ENCODE assay signal across 8 mouse cellular contexts in the genomic region with DNA sequence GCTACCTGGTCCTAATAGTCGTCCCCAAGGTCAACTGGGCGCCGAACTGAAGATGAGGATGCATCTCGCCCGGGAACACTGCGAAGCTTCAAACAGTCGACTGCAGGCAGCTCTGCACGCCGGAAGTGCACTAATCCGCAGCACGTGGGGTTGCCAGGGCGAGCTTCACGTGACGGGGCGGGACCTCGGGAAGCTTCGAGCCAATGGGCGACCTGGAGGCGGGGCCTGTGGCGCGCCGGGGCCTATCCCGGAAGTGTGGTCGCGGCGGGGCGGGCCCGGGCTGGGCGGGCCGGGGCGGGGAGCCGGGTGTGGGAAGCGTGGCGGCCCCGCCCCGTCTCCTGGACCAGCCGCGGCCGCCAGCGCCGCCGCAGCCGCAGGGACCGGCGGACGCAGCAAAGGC. TPM values are rescaled to one million over a fixed set of nuclear protein-coding genes. Genes with fewer than 3 reads are reported as not detected.
DNase-seq lines count a peak whose midpoint lies in the region; ATAC-seq lines count a peak whose summit lies in the region.

A gene (plus strand): TSS at position 283 of the 400 bp plus-strand sequence.

- intact Hi-C loops in left cerebral cortex, postnatal 14 days (cut with DNase I): no loop called here

- peak within 1 kb of the TSS; percentile 68 for H3K4me3 ChIP-seq in intestine, embryonic 15.5 days (replicated peaks)

- ATAC-seq in intestine, embryonic 15.5 days: peak; percentile 99
- peak; percentile 89 for ATAC-seq in megakaryocyte-erythroid progenitor cell, adult 5-6 weeks (replicated peaks; ENCODE audit: low FRiP score, low TSS enrichment, poor library complexity, severe bottlenecking)

- WGBS in intestine, embryonic 15.5 days: 1% methylated on average over 46 of the region's 46 CpGs

- no peaks in the 10 kb centered on the region for H3K27me3 ChIP-seq in intestine, embryonic 15.5 days (replicated peaks)

- no peaks in the 10 kb centered on the region for H3K36me3 ChIP-seq in intestine, embryonic 15.5 days

- peak; percentile 94 for DNase-seq in adrenal gland, postnatal 10 days
- peak; percentile 92 for DNase-seq in embryo, embryonic 9.5 days (ENCODE audit: extremely low spot score)
- DNase-seq in gastrocnemius, postnatal 4 days (ENCODE audit: low spot score in 2 of 2): peak; percentile 86 to 92
- peak; percentile 94 to 96 for DNase-seq in left cerebral cortex, postnatal 14 days (ENCODE audit: low spot score in 2 of 2)
- peak; percentile 94 for DNase-seq in right cerebral cortex, postnatal 14 days
- DNase-seq in urinary bladder, postnatal 25 days (ENCODE audit: low spot score): peak; percentile 90

- H3K9ac ChIP-seq in intestine, embryonic 15.5 days: peak within 1 kb of the TSS; percentile 69

- H3K27ac ChIP-seq in intestine, embryonic 15.5 days: no peak within 1 kb of the TSS

- H3K4me2 ChIP-seq in intestine, embryonic 15.5 days (replicated peaks): peak within 1 kb of the TSS; percentile 99

- peaks cover 4% of the 10 kb centered on the region; the same call in 1 of the 2 replicates for H3K4me1 ChIP-seq in intestine, embryonic 15.5 days (replicated peaks)

- no peaks in the 10 kb centered on the region for H3K9me3 ChIP-seq in intestine, embryonic 15.5 days

RNA-seq across cellular contexts. Expression of the gene that starts here (rescaled TPM):
- 1 to 10 TPM; 2.8 to 3.5 TPM for total RNA-seq in adrenal gland, postnatal 10 days (2021)
- 1 to 10 TPM; 3.3 to 4.1 TPM for total RNA-seq in gastrocnemius, postnatal 4 days (2021)
- polyA plus RNA-seq in intestine, embryonic 15.5 days (2015; fragmentation: Nextera tagmentation; extraction: Ambion mirVana): 3.8 and 4.9 TPM in 2 replicates
- total RNA-seq in left cerebral cortex, postnatal 14 days (2021): 10 to 100 TPM; 19.1 to 20.8 TPM
- 0.67 and 0.87 TPM in 2 replicates for total RNA-seq in megakaryocyte-erythroid progenitor cell, adult 5-6 weeks (2014; fragmentation: Nextera tagmentation)
- total RNA-seq in megakaryocyte-erythroid progenitor cell, adult 5-6 weeks (2017): 0.38 and 1.2 TPM in 2 replicates
